Mouse (Mus musculus): ENCODE measurements around the gene Maco1. TPM values are rescaled to one million over a fixed set of nuclear protein-coding genes. Genes with fewer than 3 reads are reported as not detected.
A peak's percentile ranks its signal among the peaks of the same experiment; 100 is the strongest.

Maco1 gene
- polyA plus RNA-seq, 1 experiment from 2014 or later: 20.8 TPM

DNA sequence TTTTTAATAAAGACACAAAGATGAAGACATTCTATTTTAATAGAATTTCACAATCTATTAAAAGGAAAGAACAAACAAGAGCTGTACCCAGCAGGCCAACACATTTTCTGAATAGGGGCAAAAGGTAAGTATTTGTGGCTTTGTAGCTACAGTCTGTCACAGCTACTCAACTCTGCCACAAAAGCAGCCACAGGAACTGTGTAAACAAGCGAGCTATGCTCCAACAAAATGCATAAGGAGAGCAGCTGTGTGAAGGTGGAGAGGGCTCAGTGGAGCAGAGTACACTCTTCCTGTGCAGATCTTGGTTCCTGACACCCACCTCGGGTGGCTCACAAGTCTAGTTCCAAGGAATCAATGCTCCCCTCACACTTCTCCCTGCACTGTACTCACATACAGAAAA, 29.6 kb downstream of the Maco1 start:
- TF ChIP-seq EP300 (optimal IDR thresholded peaks at IDR 0.05) (no peak), CTCF (IDR thresholded peaks at IDR 0.05; ENCODE audit: low read depth) (no peak)
- 33% methylated on average over 2 of the region's 2 CpGs for WGBS
- DNase-seq (ENCODE audit: low spot score) (peak; percentile 33), ATAC-seq (ENCODE audit: low FRiP score, low TSS enrichment) (peak; percentile 72)
- H3K9me3 ChIP-seq (ENCODE audit: control insufficient read depth, low read length): no peaks in the 10 kb centered on the region
- 0 out of 2 replicates have a peak overlapping the region, but pooled peaks have one; percentile 26 for H3K27ac ChIP-seq (replicated peaks)
- H3K27me3 ChIP-seq (ENCODE audit: control insufficient read depth, insufficient read depth, low read length): no peaks in the 10 kb centered on the region
- no peaks in the 10 kb centered on the region for H3K4me1 ChIP-seq (replicated peaks; ENCODE audit: control insufficient read depth, insufficient read depth)
- no peaks in the 10 kb centered on the region for H3K36me3 ChIP-seq (ENCODE audit: control insufficient read depth, insufficient read depth, low read length)
- H3K4me3 ChIP-seq (ENCODE audit: low read depth, low read length): no peak overlapping the region
- no peak overlapping the region for H3K4me2 ChIP-seq (replicated peaks; ENCODE audit: low read depth)
- no peak overlapping the region for H3K9ac ChIP-seq (ENCODE audit: low read length)

- Histone ChIP-seq H3K4me3 (ENCODE audit: low read depth, low read length) (no peak overlapping the region), H3K9ac (ENCODE audit: low read length) (no peak overlapping the region), H3K4me1 (replicated peaks; ENCODE audit: control insufficient read depth, insufficient read depth) (no peaks in the 10 kb centered on the region), H3K9me3 (ENCODE audit: control insufficient read depth, low read length) (no peaks in the 10 kb centered on the region), H3K4me2 (replicated peaks; ENCODE audit: low read depth) (no peak overlapping the region), H3K36me3 (ENCODE audit: control insufficient read depth, insufficient read depth, low read length) (no peaks in the 10 kb centered on the region; the same call in 1 of the 2 replicates), H3K27me3 (ENCODE audit: control insufficient read depth, insufficient read depth, low read length) (no peaks in the 10 kb centered on the region), H3K27ac (replicated peaks) (no peak overlapping the region)
- ATAC-seq (ENCODE audit: low FRiP score, low TSS enrichment): no peak
- WGBS: 38% methylated on average over 1 of the region's 1 CpGs
- DNase-seq (ENCODE audit: low spot score): no peak
- no peak for TF ChIP-seq CTCF (IDR thresholded peaks at IDR 0.05; ENCODE audit: low read depth)
- TF ChIP-seq EP300 (optimal IDR thresholded peaks at IDR 0.05): no peak
Observed at GRCm38 (mm10) chr4:134821061-134821460, 32.1 kb downstream of the Maco1 start.

DNA sequence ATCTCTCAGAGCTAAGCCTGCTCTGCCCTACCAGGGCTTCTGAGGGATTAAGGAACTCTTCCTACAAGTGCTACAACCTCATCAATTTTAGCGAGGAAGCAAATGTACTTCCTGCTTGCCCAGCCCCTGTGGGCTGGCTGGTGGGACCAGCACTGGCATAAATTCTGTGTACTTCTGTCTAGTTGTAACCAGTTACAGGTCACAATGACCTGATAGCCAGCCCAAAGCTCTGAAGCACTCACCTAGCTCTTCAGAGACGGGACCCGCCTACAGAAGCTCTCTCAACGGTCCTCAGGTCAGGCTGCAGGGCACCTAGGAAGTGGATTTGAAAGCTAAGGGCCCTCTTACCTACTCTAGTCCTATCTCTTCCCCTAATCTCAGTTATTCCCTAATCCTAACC, 35.4 kb downstream of the Maco1 start:
- no peak overlapping the region for H3K27ac ChIP-seq (replicated peaks)
- DNase-seq (ENCODE audit: low spot score): no peak
- H3K4me3 ChIP-seq (ENCODE audit: low read depth, low read length): no peak overlapping the region
- no peak overlapping the region for H3K9ac ChIP-seq (ENCODE audit: low read length)
- no peak for TF ChIP-seq CTCF (IDR thresholded peaks at IDR 0.05; ENCODE audit: low read depth)
- TF ChIP-seq EP300 (optimal IDR thresholded peaks at IDR 0.05): no peak
- no peak overlapping the region for H3K4me2 ChIP-seq (replicated peaks; ENCODE audit: low read depth)
- no peaks in the 10 kb centered on the region for H3K4me1 ChIP-seq (replicated peaks; ENCODE audit: control insufficient read depth, insufficient read depth)
- no peaks in the 10 kb centered on the region for H3K9me3 ChIP-seq (ENCODE audit: control insufficient read depth, low read length)
- no peak for ATAC-seq (ENCODE audit: low FRiP score, low TSS enrichment)
- WGBS: 86% methylated on average over 4 of the region's 4 CpGs
- no peaks in the 10 kb centered on the region; the same call in 1 of the 2 replicates for H3K36me3 ChIP-seq (ENCODE audit: control insufficient read depth, insufficient read depth, low read length)
- no peaks in the 10 kb centered on the region for H3K27me3 ChIP-seq (ENCODE audit: control insufficient read depth, insufficient read depth, low read length)

- Histone ChIP-seq H3K27ac (replicated peaks) (no peak overlapping the region), H3K9ac (ENCODE audit: low read length) (no peak overlapping the region), H3K4me1 (replicated peaks; ENCODE audit: control insufficient read depth, insufficient read depth) (no peaks in the 10 kb centered on the region), H3K36me3 (ENCODE audit: control insufficient read depth, insufficient read depth, low read length) (peaks cover 8% of the 10 kb centered on the region), H3K4me2 (replicated peaks; ENCODE audit: low read depth) (no peak overlapping the region), H3K4me3 (ENCODE audit: low read depth, low read length) (no peak overlapping the region), H3K27me3 (ENCODE audit: control insufficient read depth, insufficient read depth, low read length) (no peaks in the 10 kb centered on the region), H3K9me3 (ENCODE audit: control insufficient read depth, low read length) (no peaks in the 10 kb centered on the region)
- TF ChIP-seq CTCF (IDR thresholded peaks at IDR 0.05; ENCODE audit: low read depth): no peak
- no peak for TF ChIP-seq EP300 (optimal IDR thresholded peaks at IDR 0.05)
- 84% methylated on average over 4 of the region's 4 CpGs for WGBS
- ATAC-seq (ENCODE audit: low FRiP score, low TSS enrichment) (no peak), DNase-seq (ENCODE audit: low spot score) (no peak)
Observed at GRCm38 (mm10) chr4:134814229-134814571, 38.9 kb downstream of the Maco1 start.

- DNase-seq (ENCODE audit: low spot score) (no peak), ATAC-seq (ENCODE audit: low FRiP score, low TSS enrichment) (no peak)
- Histone ChIP-seq H3K4me1 (replicated peaks; ENCODE audit: control insufficient read depth, insufficient read depth) (no peaks in the 10 kb centered on the region), H3K27ac (replicated peaks) (no peak overlapping the region), H3K9me3 (ENCODE audit: control insufficient read depth, low read length) (no peaks in the 10 kb centered on the region), H3K4me2 (replicated peaks; ENCODE audit: low read depth) (no peak overlapping the region), H3K27me3 (ENCODE audit: control insufficient read depth, insufficient read depth, low read length) (no peaks in the 10 kb centered on the region), H3K36me3 (ENCODE audit: control insufficient read depth, insufficient read depth, low read length) (peaks cover 11% of the 10 kb centered on the region), H3K4me3 (ENCODE audit: low read depth, low read length) (no peak overlapping the region), H3K9ac (ENCODE audit: low read length) (0 out of 2 replicates have a peak overlapping the region, but pooled peaks have one; percentile 13)
- TF ChIP-seq EP300 (optimal IDR thresholded peaks at IDR 0.05) (no peak), CTCF (IDR thresholded peaks at IDR 0.05; ENCODE audit: low read depth) (no peak)
- 80% methylated on average over 17 of the region's 17 CpGs for WGBS
Observed at GRCm38 (mm10) chr4:134813406-134814228, 39.5 kb downstream of the Maco1 start.

- H3K27me3 ChIP-seq (ENCODE audit: control insufficient read depth, insufficient read depth, low read length): no peaks in the 10 kb centered on the region
- H3K4me2 ChIP-seq (replicated peaks; ENCODE audit: low read depth): no peak overlapping the region
- peaks cover 22% of the 10 kb centered on the region for H3K36me3 ChIP-seq (ENCODE audit: control insufficient read depth, insufficient read depth, low read length)
- WGBS: 26% methylated on average over 5 of the region's 5 CpGs
- no peak overlapping the region for H3K27ac ChIP-seq (replicated peaks)
- no peak overlapping the region for H3K9ac ChIP-seq (ENCODE audit: low read length)
- DNase-seq (ENCODE audit: low spot score) (peak; percentile 60), ATAC-seq (ENCODE audit: low FRiP score, low TSS enrichment) (no peak)
- H3K9me3 ChIP-seq (ENCODE audit: control insufficient read depth, low read length): no peaks in the 10 kb centered on the region
- H3K4me1 ChIP-seq (replicated peaks; ENCODE audit: control insufficient read depth, insufficient read depth): no peaks in the 10 kb centered on the region
- H3K4me3 ChIP-seq (ENCODE audit: low read depth, low read length): no peak overlapping the region
- TF ChIP-seq EP300 (optimal IDR thresholded peaks at IDR 0.05) (no peak), CTCF (IDR thresholded peaks at IDR 0.05; ENCODE audit: low read depth) (no peak)
Observed at GRCm38 (mm10) chr4:134804765-134805164, 48.4 kb downstream of the Maco1 start.
